Mouse (Mus musculus): ENCODE data around the gene Ltf. TPM values are rescaled to one million over a fixed set of nuclear protein-coding genes. Genes with fewer than 3 reads are reported as not detected.

The Ltf gene
- 1.5 and 1.6 TPM in 2 replicates for polyA plus RNA-seq (2014; fragmentation: Nextera tagmentation; extraction: Ambion mirVana)

GRCm38 (mm10) chr9:111019022-111019421, at the start of gene Ltf:
Gene Ltf (plus strand): TSS chr9:111019271.
- 74% methylated on average over 5 of the region's 5 CpGs for WGBS
- ATAC-seq (replicated peaks; ENCODE audit: low FRiP score, low TSS enrichment, low read depth) = peak; percentile 72

GRCm38 (mm10) chr9:110979411-110979810, 39.7 kb upstream of the Ltf start:
- DNase-seq (ENCODE audit: low spot score) = no peak
- no peaks in the 10 kb centered on the region for H3K9me3 ChIP-seq (ENCODE audit: control insufficient read depth, low read length)
- no peak overlapping the region for H3K4me2 ChIP-seq (ENCODE audit: low read length)
- H3K9ac ChIP-seq (ENCODE audit: low read length) = no peak overlapping the region
- 90% methylated on average over 11 of the region's 11 CpGs for WGBS
- H3K4me3 ChIP-seq (ENCODE audit: low read depth, low read length) = no peak overlapping the region
- no peaks in the 10 kb centered on the region for H3K27me3 ChIP-seq (replicated peaks; ENCODE audit: control insufficient read depth, insufficient read depth, low read length)
- no peak for ATAC-seq (replicated peaks; ENCODE audit: low FRiP score, low TSS enrichment, low read depth)
- no peak overlapping the region for H3K27ac ChIP-seq (ENCODE audit: low read depth)
- no peaks in the 10 kb centered on the region for H3K36me3 ChIP-seq (ENCODE audit: control insufficient read depth, insufficient read depth, low read length)
- H3K4me1 ChIP-seq (replicated peaks; ENCODE audit: control insufficient read depth, insufficient read depth, low read length) = no peaks in the 10 kb centered on the region

More at GRCm38 (mm10) chr9:111019022-111019421, at the start of gene Ltf:
- Histone ChIP-seq H3K9me3 (ENCODE audit: control insufficient read depth, low read length) (no peaks in the 10 kb centered on the region), H3K36me3 (ENCODE audit: control insufficient read depth, insufficient read depth, low read length) (no peaks in the 10 kb centered on the region), H3K4me2 (ENCODE audit: low read length) (no peak within 1 kb of the TSS), H3K27ac (ENCODE audit: low read depth) (no peak within 1 kb of the TSS), H3K4me1 (replicated peaks; ENCODE audit: control insufficient read depth, insufficient read depth, low read length) (no peaks in the 10 kb centered on the region), H3K27me3 (replicated peaks; ENCODE audit: control insufficient read depth, insufficient read depth, low read length) (no peaks in the 10 kb centered on the region), H3K9ac (ENCODE audit: low read length) (no peak within 1 kb of the TSS), H3K4me3 (ENCODE audit: low read depth, low read length) (no peak within 1 kb of the TSS)
- DNase-seq (ENCODE audit: low spot score) = no peak

GRCm38 (mm10) chr9:110982351-110982750, 36.7 kb upstream of the Ltf start:
- Histone ChIP-seq H3K36me3 (ENCODE audit: control insufficient read depth, insufficient read depth, low read length) (no peaks in the 10 kb centered on the region), H3K9me3 (ENCODE audit: control insufficient read depth, low read length) (no peaks in the 10 kb centered on the region), H3K27me3 (replicated peaks; ENCODE audit: control insufficient read depth, insufficient read depth, low read length) (no peaks in the 10 kb centered on the region), H3K9ac (ENCODE audit: low read length) (no peak overlapping the region), H3K4me1 (replicated peaks; ENCODE audit: control insufficient read depth, insufficient read depth, low read length) (no peaks in the 10 kb centered on the region), H3K4me3 (ENCODE audit: low read depth, low read length) (no peak overlapping the region), H3K4me2 (ENCODE audit: low read length) (no peak overlapping the region), H3K27ac (ENCODE audit: low read depth) (no peak overlapping the region)
- ATAC-seq (replicated peaks; ENCODE audit: low FRiP score, low TSS enrichment, low read depth) (no peak), DNase-seq (ENCODE audit: low spot score) (no peak)
- WGBS = 68% methylated on average over 4 of the region's 4 CpGs

- H3K9ac ChIP-seq (ENCODE audit: low read length) = no peak overlapping the region
- no peaks in the 10 kb centered on the region for H3K36me3 ChIP-seq (ENCODE audit: control insufficient read depth, insufficient read depth, low read length)
- no peak overlapping the region for H3K27ac ChIP-seq (ENCODE audit: low read depth)
- H3K4me1 ChIP-seq (replicated peaks; ENCODE audit: control insufficient read depth, insufficient read depth, low read length) = no peaks in the 10 kb centered on the region
- no peak for DNase-seq (ENCODE audit: low spot score)
- H3K4me3 ChIP-seq (ENCODE audit: low read depth, low read length) = no peak overlapping the region
- no peaks in the 10 kb centered on the region for H3K27me3 ChIP-seq (replicated peaks; ENCODE audit: control insufficient read depth, insufficient read depth, low read length)
- ATAC-seq (replicated peaks; ENCODE audit: low FRiP score, low TSS enrichment, low read depth) = no peak
- H3K9me3 ChIP-seq (ENCODE audit: control insufficient read depth, low read length) = no peaks in the 10 kb centered on the region
- H3K4me2 ChIP-seq (ENCODE audit: low read length) = no peak overlapping the region
- WGBS = 91% methylated on average over 9 of the region's 9 CpGs
These were observed 35.0 kb upstream of the Ltf start for GRCm38 (mm10) chr9:110984096-110984495.

GRCm38 (mm10) chr9:110985541-110985940, 33.5 kb upstream of the Ltf start:
- ATAC-seq (replicated peaks; ENCODE audit: low FRiP score, low TSS enrichment, low read depth) = no peak
- Histone ChIP-seq H3K9me3 (ENCODE audit: control insufficient read depth, low read length) (no peaks in the 10 kb centered on the region), H3K4me2 (ENCODE audit: low read length) (no peak overlapping the region), H3K9ac (ENCODE audit: low read length) (no peak overlapping the region), H3K27me3 (replicated peaks; ENCODE audit: control insufficient read depth, insufficient read depth, low read length) (no peaks in the 10 kb centered on the region), H3K36me3 (ENCODE audit: control insufficient read depth, insufficient read depth, low read length) (no peaks in the 10 kb centered on the region), H3K27ac (ENCODE audit: low read depth) (no peak overlapping the region), H3K4me1 (replicated peaks; ENCODE audit: control insufficient read depth, insufficient read depth, low read length) (peaks cover 3% of the 10 kb centered on the region; the same call in 1 of the 2 replicates), H3K4me3 (ENCODE audit: low read depth, low read length) (no peak overlapping the region)
- DNase-seq (ENCODE audit: low spot score) = no peak
- WGBS = 92% methylated on average over 5 of the region's 5 CpGs

- DNase-seq (ENCODE audit: low spot score) = no peak
These were observed 33.1 kb upstream of the Ltf start for GRCm38 (mm10) chr9:110985951-110986350.

GRCm38 (mm10) chr9:110987331-110987730, 31.7 kb upstream of the Ltf start:
- peaks cover 3% of the 10 kb centered on the region; the same call in 1 of the 2 replicates for H3K4me1 ChIP-seq (replicated peaks; ENCODE audit: control insufficient read depth, insufficient read depth, low read length)

More at GRCm38 (mm10) chr9:110985951-110986350, 33.1 kb upstream of the Ltf start:
- H3K4me1 ChIP-seq (replicated peaks; ENCODE audit: control insufficient read depth, insufficient read depth, low read length) = peaks cover 3% of the 10 kb centered on the region; the same call in 1 of the 2 replicates
- no peaks in the 10 kb centered on the region for H3K9me3 ChIP-seq (ENCODE audit: control insufficient read depth, low read length)
- no peaks in the 10 kb centered on the region for H3K27me3 ChIP-seq (replicated peaks; ENCODE audit: control insufficient read depth, insufficient read depth, low read length)
- no peak overlapping the region for H3K4me2 ChIP-seq (ENCODE audit: low read length)
- no peaks in the 10 kb centered on the region for H3K36me3 ChIP-seq (ENCODE audit: control insufficient read depth, insufficient read depth, low read length)
- no peak overlapping the region for H3K9ac ChIP-seq (ENCODE audit: low read length)
- no peak overlapping the region for H3K27ac ChIP-seq (ENCODE audit: low read depth)
- WGBS = 90% methylated on average over 8 of the region's 8 CpGs
- H3K4me3 ChIP-seq (ENCODE audit: low read depth, low read length) = no peak overlapping the region
- ATAC-seq (replicated peaks; ENCODE audit: low FRiP score, low TSS enrichment, low read depth) = no peak

GRCm38 (mm10) chr9:110988078-110988477, 31.0 kb upstream of the Ltf start:
- Histone ChIP-seq H3K27me3 (replicated peaks; ENCODE audit: control insufficient read depth, insufficient read depth, low read length) (no peaks in the 10 kb centered on the region), H3K36me3 (ENCODE audit: control insufficient read depth, insufficient read depth, low read length) (no peaks in the 10 kb centered on the region), H3K4me3 (ENCODE audit: low read depth, low read length) (no peak overlapping the region), H3K27ac (ENCODE audit: low read depth) (no peak overlapping the region), H3K4me2 (ENCODE audit: low read length) (no peak overlapping the region), H3K9ac (ENCODE audit: low read length) (no peak overlapping the region), H3K4me1 (replicated peaks; ENCODE audit: control insufficient read depth, insufficient read depth, low read length) (peaks cover 3% of the 10 kb centered on the region; the same call in 1 of the 2 replicates), H3K9me3 (ENCODE audit: control insufficient read depth, low read length) (no peaks in the 10 kb centered on the region)
- WGBS = 51% methylated on average over 3 of the region's 3 CpGs
- DNase-seq (ENCODE audit: low spot score) (no peak), ATAC-seq (replicated peaks; ENCODE audit: low FRiP score, low TSS enrichment, low read depth) (no peak)

More at GRCm38 (mm10) chr9:110987331-110987730, 31.7 kb upstream of the Ltf start:
- H3K36me3 ChIP-seq (ENCODE audit: control insufficient read depth, insufficient read depth, low read length) = no peaks in the 10 kb centered on the region
- H3K27ac ChIP-seq (ENCODE audit: low read depth) = no peak overlapping the region
- 68% methylated on average over 4 of the region's 4 CpGs for WGBS
- no peak overlapping the region for H3K9ac ChIP-seq (ENCODE audit: low read length)
- no peak for DNase-seq (ENCODE audit: low spot score)
- no peak overlapping the region for H3K4me2 ChIP-seq (ENCODE audit: low read length)
- no peak for ATAC-seq (replicated peaks; ENCODE audit: low FRiP score, low TSS enrichment, low read depth)
- no peaks in the 10 kb centered on the region for H3K9me3 ChIP-seq (ENCODE audit: control insufficient read depth, low read length)
- H3K27me3 ChIP-seq (replicated peaks; ENCODE audit: control insufficient read depth, insufficient read depth, low read length) = no peaks in the 10 kb centered on the region
- no peak overlapping the region for H3K4me3 ChIP-seq (ENCODE audit: low read depth, low read length)

- H3K4me3 ChIP-seq (ENCODE audit: low read depth, low read length) = no peak overlapping the region
- H3K27me3 ChIP-seq (replicated peaks; ENCODE audit: control insufficient read depth, insufficient read depth, low read length) = no peaks in the 10 kb centered on the region
- no peaks in the 10 kb centered on the region for H3K9me3 ChIP-seq (ENCODE audit: control insufficient read depth, low read length)
- H3K36me3 ChIP-seq (ENCODE audit: control insufficient read depth, insufficient read depth, low read length) = no peaks in the 10 kb centered on the region
- no peak overlapping the region for H3K4me2 ChIP-seq (ENCODE audit: low read length)
- 54% methylated on average over 4 of the region's 4 CpGs for whole genome bisulfite sequencing
- no peak overlapping the region for H3K27ac ChIP-seq (ENCODE audit: low read depth)
- H3K4me1 ChIP-seq (replicated peaks; ENCODE audit: control insufficient read depth, insufficient read depth, low read length) = peaks cover 3% of the 10 kb centered on the region; the same call in 1 of the 2 replicates
- ATAC-seq (replicated peaks; ENCODE audit: low FRiP score, low TSS enrichment, low read depth) = no peak
- H3K9ac ChIP-seq (ENCODE audit: low read length) = no peak overlapping the region
- no peak for DNase-seq (ENCODE audit: low spot score)
These were observed 29.9 kb upstream of the Ltf start for GRCm38 (mm10) chr9:110989141-110989540.

Data from intestine, embryonic 14.5 days (tissue).